Mouse (Mus musculus) small intestine, adult 2 months (tissue): ENCODE data around the gene Cdk5.

Experiments used
- CTCF ChIP-seq: fragments of 200-500 bp; IDR thresholded peaks from 2 replicates; pipeline ENCODE4 v1.5.1; 2012; ENCODE audit warnings: low read depth, mild to moderate bottlenecking, control low read depth, inconsistent platforms, low read length, moderate library complexity, mixed read lengths; ENCODE audit not compliant: insufficient replicate concordance, insufficient read length; ENCODE audit errors: extremely low read depth
- POLR2A ChIP-seq: fragments of 200-500 bp; IDR thresholded peaks from 2 replicates; pipeline ENCODE4 v1.6.1; 2012; ENCODE audit warnings: low read depth, mild to moderate bottlenecking, control low read depth, inconsistent platforms, low read length, moderate library complexity

GRCm38 (mm10) chr5:24443927-24444326, 20.6 kb upstream of the Cdk5 start:
- TF ChIP-seq POLR2A (no peak), CTCF (no peak)
